Mouse (Mus musculus) NIH3T3 (cell line): ENCODE data around the gene Chrna1.

Experiments
- DNase-seq: peaks from one replicate; pipeline ENCODE4 v3.0.0-alpha.2; 2012; ENCODE audit warnings: low read depth

Chrna1 gene

DNA sequence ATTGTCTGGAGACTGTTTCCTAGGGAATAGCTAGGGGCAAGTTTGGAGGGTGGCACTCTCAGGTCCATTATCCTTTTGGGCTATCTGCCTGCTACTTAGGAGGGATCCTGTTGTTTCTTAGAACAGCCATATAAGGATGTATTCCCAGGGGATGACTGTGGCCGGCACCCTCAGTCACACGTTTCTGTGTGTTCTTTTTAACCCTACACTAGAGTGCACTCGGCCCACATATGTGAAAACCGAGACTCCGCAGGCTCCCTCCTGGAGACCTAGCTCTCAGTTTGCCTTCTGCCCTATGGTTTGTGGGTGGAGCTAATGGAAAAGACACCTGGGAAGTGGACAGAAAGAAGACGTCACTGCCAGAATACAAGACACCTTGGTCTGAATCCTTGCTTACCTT is 11.1 kb upstream of the Chrna1 start:
- no peak for DNase-seq

- no peak for DNase-seq
Measured at GRCm38 (mm10) chr2:73590106-73590505, 10.0 kb upstream of the Chrna1 start.

DNA sequence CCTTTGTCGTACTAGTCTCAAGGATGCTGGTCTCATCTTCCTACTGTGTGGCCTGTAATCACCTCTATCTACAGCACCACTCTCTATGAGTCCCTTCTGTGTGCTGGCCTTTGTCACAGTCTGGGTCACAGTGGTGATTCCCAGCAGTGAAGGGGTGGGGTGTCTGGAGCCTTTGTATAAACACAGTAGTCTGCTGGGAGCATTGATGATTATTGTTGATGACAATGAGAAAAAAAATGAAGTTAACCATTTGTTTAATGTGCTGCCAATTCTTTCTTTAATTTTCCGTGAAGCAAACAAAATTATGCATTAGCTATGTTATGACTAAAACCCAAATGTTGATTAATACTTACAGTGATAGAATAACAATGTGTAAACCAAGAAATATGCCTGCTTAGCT is 8.8 kb upstream of the Chrna1 start:
- DNase-seq, result no peak

DNA sequence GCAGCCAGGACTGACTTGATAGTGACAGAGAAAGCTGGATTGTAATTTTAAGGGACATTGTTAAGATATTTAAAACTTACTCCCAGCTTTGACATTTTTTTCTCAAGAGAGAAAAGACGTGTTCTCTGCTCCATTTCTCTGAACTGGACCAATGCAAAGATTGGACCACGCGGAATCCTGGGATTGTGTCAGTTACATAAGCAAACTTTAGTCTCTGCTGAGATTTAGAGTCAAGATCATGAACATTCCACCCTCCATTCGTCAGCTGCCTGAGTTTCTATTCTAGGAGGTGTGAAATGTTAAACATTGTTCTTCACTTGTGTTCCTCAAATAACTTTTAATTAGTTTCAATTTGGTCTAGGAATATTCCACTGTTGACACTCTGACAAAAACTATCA is 7.0 kb upstream of the Chrna1 start:
- DNase-seq, result no peak

DNA sequence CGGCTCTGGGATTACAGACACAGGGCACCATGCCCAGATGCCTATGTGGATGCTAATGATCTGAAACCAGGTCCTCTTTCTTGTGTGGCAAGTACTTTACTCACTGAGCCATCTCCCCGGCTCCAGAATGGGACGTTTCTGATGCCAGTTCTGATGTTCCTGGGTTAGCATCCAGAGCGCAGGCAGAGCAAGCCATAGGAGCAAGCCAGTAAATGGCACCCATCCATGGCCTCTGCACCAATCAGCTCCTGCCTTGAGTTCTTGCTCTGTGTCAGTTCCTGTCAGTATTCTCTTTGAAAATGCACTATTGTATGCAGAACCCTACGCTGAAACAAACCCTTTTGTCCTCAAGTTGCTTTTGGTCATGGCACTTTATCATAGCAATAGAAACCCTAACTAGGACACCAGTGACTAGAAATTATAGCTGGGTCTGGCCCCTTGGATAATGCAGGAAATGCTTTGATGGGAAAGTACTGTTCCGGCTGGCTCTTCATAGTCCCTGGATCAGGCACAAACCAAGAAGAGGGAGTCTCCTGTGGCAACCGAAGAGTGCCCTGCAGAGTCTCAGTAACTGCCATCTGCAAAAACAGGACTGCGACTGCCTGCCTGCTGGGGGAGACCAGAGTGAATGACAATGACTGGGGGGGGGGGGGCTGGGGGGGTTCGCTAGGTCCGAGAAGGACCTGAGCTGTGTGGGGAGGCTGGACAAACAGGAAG is 6.4 kb upstream of the Chrna1 start:
- peak; percentile 20 for DNase-seq

- DNase-seq, result peak; percentile 83
Measured at GRCm38 (mm10) chr2:73585347-73585831, 5.3 kb upstream of the Chrna1 start.

DNA sequence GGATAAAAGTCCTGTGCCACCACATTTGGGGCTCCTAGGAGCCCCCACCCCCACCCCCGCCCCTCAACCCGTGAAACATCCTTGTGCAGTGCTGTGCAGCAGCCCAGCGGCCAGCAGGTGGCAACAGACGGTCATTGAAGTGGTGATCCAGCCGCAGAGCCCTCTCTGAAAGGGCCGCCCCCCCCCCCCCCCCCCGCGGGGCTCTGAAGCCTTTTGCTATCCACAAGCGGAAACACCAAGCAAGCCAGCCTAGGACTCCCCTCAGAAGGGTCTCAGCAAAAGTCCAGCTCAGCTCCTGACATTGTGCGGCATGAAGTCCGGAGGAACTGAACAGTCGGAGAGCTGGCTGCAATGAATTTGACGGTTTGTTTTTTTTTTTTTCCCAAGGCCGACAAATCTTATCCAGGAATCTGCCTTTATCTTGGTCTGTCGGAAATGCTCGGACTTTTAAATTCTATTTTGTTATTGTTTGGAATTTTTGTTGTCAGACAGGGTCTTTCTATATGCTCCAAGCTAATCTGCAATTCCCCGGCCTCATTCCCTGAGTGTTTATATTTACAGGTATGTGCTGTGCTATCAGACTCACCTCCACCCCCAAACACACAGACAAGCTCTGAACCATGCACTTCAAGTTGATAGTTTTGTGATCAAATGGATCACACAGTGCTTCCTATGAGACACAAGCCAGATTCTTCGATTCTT is 4.7 kb upstream of the Chrna1 start:
- peak; percentile 94 for DNase-seq

DNA sequence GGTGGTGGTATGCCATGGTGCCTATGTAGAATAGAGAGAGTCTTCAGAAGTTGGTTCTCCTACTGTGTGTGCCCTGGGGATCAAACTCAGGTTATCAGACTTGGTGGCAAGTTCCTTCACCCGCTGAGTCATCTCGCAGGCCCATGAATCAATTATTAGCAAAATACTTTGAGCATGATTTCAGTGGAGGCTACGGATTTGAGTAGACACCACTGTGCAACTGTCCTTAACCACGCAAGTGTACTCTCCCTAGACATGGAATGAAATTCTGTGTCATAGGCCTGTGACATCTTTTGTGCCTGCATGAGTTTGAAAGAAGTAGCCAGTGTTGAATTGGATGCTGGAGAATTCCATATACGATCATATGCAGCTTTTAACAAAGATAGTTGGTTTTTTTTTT is 582 bp upstream of the Chrna1 start:
- DNase-seq, result no peak

DNA sequence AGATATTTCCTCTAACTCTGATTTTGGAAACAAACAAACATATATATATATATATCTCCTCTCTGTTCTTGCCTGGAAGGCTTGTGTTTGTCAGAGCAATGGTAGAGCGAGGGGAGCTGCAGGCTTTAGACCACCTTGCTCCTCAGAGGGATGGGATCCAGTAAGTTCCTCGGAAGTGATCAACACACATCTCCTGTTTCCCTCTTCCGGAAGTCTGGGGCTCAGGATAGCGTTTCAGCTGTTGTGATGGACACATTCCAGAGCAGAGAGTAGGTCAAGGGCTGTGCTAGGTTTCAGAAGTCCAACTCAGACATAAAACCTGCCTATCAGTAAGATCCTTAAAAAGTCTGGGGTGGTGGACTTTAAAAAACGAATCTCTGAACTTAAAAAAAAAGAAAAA is 970 bp downstream of the Chrna1 start:
- no peak for DNase-seq

- DNase-seq, result no peak
Measured at GRCm38 (mm10) chr2:73574418-73574817, 5.7 kb downstream of the Chrna1 start.

GRCm38 (mm10) chr2:73573556-73573955 is 6.6 kb downstream of the Chrna1 start:
- no peak for DNase-seq

DNA sequence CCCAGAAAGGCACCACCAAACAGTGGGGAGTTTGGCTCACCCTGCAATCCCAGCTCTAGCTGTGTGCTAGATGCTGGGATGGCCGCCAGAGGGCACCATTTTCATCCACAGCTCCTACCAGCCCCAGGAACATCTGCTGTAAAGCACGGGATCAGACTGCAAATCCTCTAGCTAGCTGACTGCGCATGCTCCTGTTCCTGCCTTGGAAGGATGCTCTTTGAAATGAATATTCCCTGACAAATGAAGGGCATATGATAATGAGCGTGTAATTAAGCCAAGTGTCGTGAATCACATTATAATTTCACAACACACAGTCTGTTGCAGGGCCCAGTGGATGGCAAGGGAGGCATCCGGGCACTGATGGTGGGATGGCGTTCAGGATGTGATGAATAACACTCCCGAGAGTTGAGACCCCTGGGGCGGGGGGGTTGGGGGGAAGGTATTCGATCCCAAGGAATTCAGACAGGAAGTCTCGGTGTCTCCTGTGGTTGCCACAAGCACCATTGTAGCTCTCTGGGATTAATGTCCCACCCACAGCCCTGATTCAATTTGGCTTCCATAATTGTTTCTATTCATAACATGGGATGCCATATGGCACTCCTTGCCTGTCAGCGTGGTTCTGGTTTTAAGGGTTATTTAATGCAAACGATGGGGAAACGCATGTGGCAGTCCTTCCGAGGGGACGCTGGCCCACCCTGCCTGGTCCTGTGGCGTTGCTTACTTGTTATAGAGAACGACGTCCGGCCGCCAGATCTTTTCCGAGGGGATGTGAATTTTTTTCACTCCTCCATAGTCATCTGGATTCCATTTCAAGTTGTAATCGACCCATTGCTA is 7.4 kb downstream of the Chrna1 start:
- peak; percentile 90 for DNase-seq

GRCm38 (mm10) chr2:73571901-73572300 is 8.2 kb downstream of the Chrna1 start:
- no peak for DNase-seq

- no peak for DNase-seq
Measured at GRCm38 (mm10) chr2:73571304-73571703, 8.8 kb downstream of the Chrna1 start.

GRCm38 (mm10) chr2:73566989-73567605 is 13.0 kb downstream of the Chrna1 start:
- peak; percentile 80 for DNase-seq

DNA sequence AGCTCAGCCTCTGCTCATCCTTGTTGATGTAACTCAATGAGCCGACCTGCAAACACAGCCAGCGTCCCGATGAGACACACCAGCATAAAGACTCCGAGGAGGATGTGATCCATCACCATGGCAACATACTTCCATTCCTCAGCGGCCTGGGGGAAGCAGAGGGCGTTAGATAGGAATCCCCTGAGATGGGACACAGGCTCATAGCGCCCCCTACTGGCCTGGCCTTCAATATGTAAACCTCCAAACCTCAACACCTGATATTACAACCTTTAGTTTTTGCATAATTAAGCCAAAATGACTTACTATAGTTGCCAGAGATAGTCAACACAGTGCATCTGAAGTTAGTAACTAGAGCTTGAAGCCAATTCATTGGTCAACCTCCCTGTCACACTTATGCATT is 14.0 kb downstream of the Chrna1 start:
- peak; percentile 40 for DNase-seq

DNA sequence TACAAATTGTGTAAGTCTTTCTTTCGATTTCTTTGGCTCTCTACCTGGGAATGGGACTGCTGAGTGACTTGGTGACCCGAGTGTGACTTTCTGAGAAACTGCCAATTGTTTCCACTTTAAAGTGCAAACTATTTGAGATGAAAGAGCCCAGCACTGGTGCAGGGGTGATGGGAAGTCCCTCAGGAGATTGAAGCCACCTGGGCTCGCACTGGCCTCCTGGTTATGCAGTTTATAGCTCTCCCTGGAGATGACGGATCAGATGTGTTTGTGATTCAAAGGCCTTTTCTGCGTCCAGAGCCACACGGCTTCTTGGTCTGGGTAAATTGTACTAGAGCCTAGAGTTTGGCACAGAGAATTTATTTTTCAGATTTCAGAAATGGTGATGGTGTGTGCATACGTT is 16.4 kb downstream of the Chrna1 start:
- no peak for DNase-seq

DNA sequence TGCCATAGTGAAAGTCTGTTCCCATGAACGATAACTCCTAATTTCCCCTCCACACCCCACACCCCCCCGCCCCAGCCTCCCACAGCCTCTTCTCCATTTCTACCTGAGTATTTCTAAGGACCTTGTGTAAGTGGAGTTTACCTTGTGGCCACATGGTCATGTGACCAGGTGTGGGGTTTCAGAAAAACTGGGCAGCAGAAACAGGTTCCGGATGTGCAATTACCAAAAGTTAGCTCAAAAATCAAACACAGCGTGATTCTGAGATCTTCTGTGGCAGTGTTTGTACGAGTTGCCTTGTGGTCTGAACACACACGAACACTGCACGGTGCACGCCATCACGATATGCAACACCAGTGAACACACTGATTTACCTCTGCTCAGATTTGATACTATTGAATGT is 17.5 kb downstream of the Chrna1 start:
- no peak for DNase-seq

DNA sequence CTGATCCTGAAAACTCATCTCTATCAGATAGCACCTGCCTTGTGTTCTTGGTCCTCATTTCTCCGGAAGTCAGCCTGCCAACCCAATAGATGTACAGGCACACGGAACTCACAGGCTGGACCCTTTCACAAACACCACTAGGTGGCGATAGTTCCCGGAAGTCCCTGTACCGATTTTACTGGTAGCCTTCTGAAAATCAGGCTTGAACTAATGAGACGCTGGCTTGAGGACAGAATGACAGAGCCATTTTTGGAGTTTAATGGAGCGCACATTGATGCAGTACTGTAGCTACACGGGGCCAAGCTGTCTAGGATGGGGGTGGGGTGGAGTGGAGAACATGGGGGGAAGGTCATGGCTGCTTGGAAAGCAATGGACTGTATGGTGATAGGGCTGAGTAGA is 18.5 kb downstream of the Chrna1 start:
- peak; percentile 70 for DNase-seq

DNA sequence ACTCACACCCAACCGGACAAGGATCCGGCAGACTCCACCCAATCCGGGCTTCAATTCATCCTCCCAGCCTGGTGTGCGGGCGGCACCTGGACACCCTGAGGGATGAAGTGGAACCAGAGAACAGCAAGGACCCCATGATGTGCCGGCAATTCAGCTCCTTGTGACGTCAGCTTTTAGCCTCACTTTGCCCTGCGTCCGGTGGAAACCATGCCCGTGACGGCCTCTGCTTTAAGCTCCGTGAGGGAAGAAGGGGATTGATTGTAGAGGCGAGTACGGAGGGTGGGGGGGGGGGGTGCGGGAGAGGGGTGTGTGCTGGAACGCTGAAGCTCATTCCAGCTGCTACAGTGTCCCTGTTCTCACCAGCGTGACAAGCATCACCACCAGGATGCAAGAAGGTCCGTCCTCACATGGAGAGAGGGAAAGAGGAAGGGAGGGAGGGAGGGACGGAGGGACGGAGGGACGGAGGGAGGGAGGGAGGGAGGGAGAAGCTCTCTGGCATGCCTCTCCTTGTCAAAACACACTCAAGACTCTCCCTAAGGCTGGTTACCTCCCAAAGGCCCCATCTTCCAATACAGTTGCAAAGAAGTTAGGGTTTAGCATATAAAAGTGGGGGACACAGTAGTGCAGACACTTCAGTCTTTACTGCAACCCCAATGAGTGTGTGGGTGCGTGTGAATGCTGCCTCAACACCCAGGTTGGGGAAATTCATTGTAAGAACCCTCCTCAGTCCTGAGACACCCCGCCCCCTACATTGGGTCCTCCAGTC is 19.1 kb downstream of the Chrna1 start:
- DNase-seq, result no peak

DNA sequence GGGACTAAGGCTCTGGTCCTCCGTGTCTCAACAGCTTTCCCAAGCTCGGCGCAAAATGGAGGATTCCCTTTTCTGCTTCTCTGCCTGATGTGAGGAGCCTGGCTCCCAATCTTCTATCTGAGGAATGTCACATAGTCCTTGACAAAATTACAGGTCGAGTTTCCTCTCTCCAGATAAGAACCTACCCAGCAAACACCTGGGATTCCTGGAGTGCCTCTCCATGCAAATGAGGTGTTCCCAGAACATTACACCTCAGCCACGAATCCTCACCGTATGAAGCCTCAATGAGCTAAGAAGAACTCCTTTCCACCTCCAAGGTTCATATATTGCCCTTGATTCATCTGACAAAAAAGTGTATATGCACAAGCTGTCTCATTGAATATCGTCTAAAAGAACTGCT is 19.7 kb downstream of the Chrna1 start:
- DNase-seq, result no peak

GRCm38 (mm10) chr2:73557956-73558355 is 22.2 kb downstream of the Chrna1 start:
- no peak for DNase-seq
